28 mouse cellular contexts compared by ENCODE assay signal in genomic region chr16:42097510-42097909, GRCm38 (mm10).
"Had no signal": no experiment of that assay in that cellular context is flagged by ENCODE, and none has a peak within 500 bp of the region (broad histone marks: within the 10 kb centered on the region; RNA-seq: fewer than 3 reads in every experiment).

No protein-coding gene starts in this region.

- H3K9ac ChIP-seq: embryonic facial prominence, embryonic 12.5 days; embryonic facial prominence, embryonic 13.5 days; embryonic facial prominence, embryonic 15.5 days; forebrain, embryonic 12.5 days; forebrain, embryonic 13.5 days; forebrain, embryonic 15.5 days; forebrain, postnatal 0 days had no signal

- H3K4me1 ChIP-seq: embryonic facial prominence, embryonic 10.5 days; embryonic facial prominence, embryonic 12.5 days; embryonic facial prominence, embryonic 13.5 days; embryonic facial prominence, embryonic 15.5 days; forebrain, embryonic 10.5 days; forebrain, embryonic 12.5 days; heart, embryonic 10.5 days had no signal

- H3K27me3 ChIP-seq: embryonic facial prominence, embryonic 12.5 days; embryonic facial prominence, embryonic 13.5 days; embryonic facial prominence, embryonic 15.5 days; forebrain, embryonic 12.5 days; forebrain, embryonic 13.5 days; forebrain, embryonic 15.5 days had no signal

- H3K27ac ChIP-seq: embryonic facial prominence, embryonic 10.5 days; embryonic facial prominence, embryonic 12.5 days; embryonic facial prominence, embryonic 13.5 days; embryonic facial prominence, embryonic 15.5 days; forebrain, embryonic 10.5 days; forebrain, embryonic 12.5 days; forebrain, embryonic 13.5 days; forebrain, embryonic 15.5 days; gastrocnemius, adult 2 months; heart, adult 2 months; heart, embryonic 10.5 days had no signal

- ATAC-seq: forebrain, embryonic 13.5 days; forebrain, embryonic 14.5 days; forebrain, embryonic 15.5 days; forebrain, embryonic 16.5 days; forebrain, postnatal 0 days had no signal

- H3K4me2 ChIP-seq: embryonic facial prominence, embryonic 12.5 days; embryonic facial prominence, embryonic 13.5 days; embryonic facial prominence, embryonic 15.5 days; forebrain, embryonic 12.5 days; forebrain, embryonic 13.5 days; forebrain, embryonic 15.5 days had no signal

- H3K4me3 ChIP-seq: embryonic facial prominence, embryonic 10.5 days; embryonic facial prominence, embryonic 12.5 days; embryonic facial prominence, embryonic 13.5 days; embryonic facial prominence, embryonic 15.5 days; erythroblast, embryonic 14.5 days; forebrain, embryonic 10.5 days; forebrain, embryonic 12.5 days; forebrain, embryonic 13.5 days; forebrain, embryonic 15.5 days; gastrocnemius, adult 2 months; heart, adult 2 months; heart, embryonic 10.5 days had no signal

- DNase-seq: cerebellum, adult 9-10 months; cerebellum, adult 9-11 months; cerebellum, postnatal 10 days; cerebellum, postnatal 14 days; cerebellum, postnatal 25 days; cerebellum, postnatal 36 days; embryo, embryonic 11 days; forebrain, postnatal 0 days; gastrocnemius, adult 2 months; gastrocnemius, postnatal 10 days; gastrocnemius, postnatal 14 days; gastrocnemius, postnatal 25 days; gastrocnemius, postnatal 36 days; heart, adult 11 months; heart, adult 18-20 months; heart, adult 2 months had no signal

- H3K36me3 ChIP-seq: embryonic facial prominence, embryonic 10.5 days; embryonic facial prominence, embryonic 12.5 days; embryonic facial prominence, embryonic 13.5 days; embryonic facial prominence, embryonic 15.5 days; forebrain, embryonic 10.5 days; forebrain, embryonic 12.5 days; forebrain, embryonic 15.5 days; heart, embryonic 10.5 days had no signal

- H3K9me3 ChIP-seq: embryonic facial prominence, embryonic 10.5 days; embryonic facial prominence, embryonic 12.5 days; embryonic facial prominence, embryonic 13.5 days; embryonic facial prominence, embryonic 15.5 days; forebrain, embryonic 10.5 days; forebrain, embryonic 12.5 days; forebrain, embryonic 13.5 days; forebrain, embryonic 15.5 days; heart, embryonic 10.5 days had no signal
